Mouse (Mus musculus) heart, embryonic 11.5 days (tissue): Measurements from ENCODE around the gene Gpc3. TPM values are rescaled to one million over a fixed set of nuclear protein-coding genes. Genes with fewer than 3 reads are reported as not detected.

Source experiments
- ATAC-seq: fragments of 200-750 bp; cut with Nextera tagmentation; replicated peaks from 2 replicates; pipeline ENCODE4 v1.8.0; 2017; ENCODE audit warnings: moderate library complexity; ENCODE audit not compliant: insufficient number of reproducible peaks, low FRiP score, low TSS enrichment
- H3K27ac ChIP-seq: fragments of 300-500 bp; sonication (generic); 2 replicates; pipeline ENCODE4 v1.5.1; 2014; ENCODE audit warnings: mild to moderate bottlenecking, low read depth, low read length
- H3K27me3 ChIP-seq: fragments of 300-500 bp; sonication (generic); 2 replicates; pipeline ENCODE4 v1.6.1; 2014; ENCODE audit warnings: mild to moderate bottlenecking, low read length, mixed read lengths; ENCODE audit not compliant: control insufficient read depth, insufficient read depth
- H3K36me3 ChIP-seq: fragments of 300-500 bp; sonication (generic); 2 replicates; pipeline ENCODE4 v1.6.1; 2014; ENCODE audit warnings: mild to moderate bottlenecking, low read length, moderate library complexity, mixed read lengths; ENCODE audit not compliant: control insufficient read depth, insufficient read depth
- H3K4me1 ChIP-seq: fragments of 300-500 bp; sonication (generic); 2 replicates; pipeline ENCODE4 v1.6.1; 2014; ENCODE audit warnings: low read length; ENCODE audit not compliant: control insufficient read depth, insufficient read depth
- H3K4me2 ChIP-seq: fragments of 300-500 bp; sonication (generic); 2 replicates; pipeline ENCODE4 v1.6.1; 2014; ENCODE audit warnings: mild to moderate bottlenecking, moderate library complexity
- H3K4me3 ChIP-seq: fragments of 300-500 bp; sonication (generic); 2 replicates; pipeline ENCODE4 v1.5.1; 2014; ENCODE audit warnings: low read depth, low read length
- H3K9ac ChIP-seq: fragments of 300-500 bp; sonication (generic); 2 replicates; pipeline ENCODE4 v1.6.1; 2014; ENCODE audit warnings: mild to moderate bottlenecking, low read depth, low read length, moderate library complexity
- H3K9me3 ChIP-seq: fragments of 300-500 bp; sonication (generic); replicated peaks from 2 replicates; pipeline ENCODE4 v1.6.1; 2016; ENCODE audit warnings: low read length; ENCODE audit not compliant: control insufficient read depth
- WGBS: fragments of 180-500 bp; shearing (Covaris S2); extraction: QIAGEN DNeasy Blood & Tissue Kit; methylation state at CpG from one replicate; pipeline ENCODE4 v1.1.7; 2014; ENCODE audit not compliant: insufficient replicate concordance; 5-methylcytosine and 5-hydroxymethylcytosine counted together
- polyA plus RNA-seq: library from polyadenylated mRNA; unstranded; fragments of >200 nt; fragmentation: Nextera tagmentation; extraction: Ambion mirVana; gene quantifications from 2 replicates; pipeline ENCODE4 v1.2.1, GENCODE M21; 2014

Gene Gpc3
- polyA plus RNA-seq, 1 experiment from 2014 or later: 600 TPM

DNA sequence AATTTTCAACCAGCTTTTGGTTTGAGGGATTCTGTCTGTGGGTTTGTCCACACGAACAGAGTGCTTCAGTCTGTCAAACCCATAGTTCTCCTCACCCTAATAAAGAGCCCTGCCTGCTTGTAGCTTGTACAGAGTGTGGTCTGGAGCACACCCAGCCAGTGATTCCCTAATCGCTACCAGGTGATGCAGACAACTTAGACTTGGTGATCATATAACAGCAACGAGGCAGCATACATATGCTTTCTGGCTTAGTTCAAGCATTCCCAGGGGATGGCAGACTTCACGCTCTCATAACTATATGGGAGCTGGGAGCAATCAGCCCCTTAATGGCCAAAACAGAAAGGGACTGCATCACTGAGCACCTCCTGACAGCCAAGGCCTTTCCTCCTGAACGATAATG lies 188.1 kb downstream of the Gpc3 start:
- H3K4me3 ChIP-seq: no peak overlapping the region
- no peaks in the 10 kb centered on the region for H3K36me3 ChIP-seq
- no peak for ATAC-seq
- H3K4me2 ChIP-seq: no peak overlapping the region
- H3K27me3 ChIP-seq: no peaks in the 10 kb centered on the region
- 82% methylated on average over 5 of the region's 5 CpGs for WGBS
- H3K9ac ChIP-seq: no peak overlapping the region
- no peaks in the 10 kb centered on the region for H3K9me3 ChIP-seq
- H3K27ac ChIP-seq: no peak overlapping the region
- H3K4me1 ChIP-seq: no peaks in the 10 kb centered on the region

DNA sequence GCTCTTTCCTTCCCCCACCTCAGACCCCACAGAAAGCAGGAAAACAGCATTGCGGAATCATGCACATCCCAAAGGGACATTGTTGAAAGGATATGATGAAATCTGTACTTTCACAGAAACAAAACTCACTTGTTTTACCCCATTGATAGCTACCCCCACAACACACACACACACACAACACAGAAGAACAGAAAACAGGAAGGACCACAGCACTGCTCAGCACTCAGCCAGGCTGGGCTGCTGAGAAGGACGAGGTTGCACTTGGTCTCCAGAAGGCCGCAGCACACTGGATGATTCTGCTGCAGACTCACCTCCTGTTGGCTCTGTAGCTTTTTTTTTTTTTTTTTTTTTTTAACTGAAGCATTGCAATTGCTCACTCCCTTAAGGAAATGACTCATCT lies 193.9 kb downstream of the Gpc3 start:
- ATAC-seq: no peak
- no peaks in the 10 kb centered on the region for H3K4me1 ChIP-seq

DNA sequence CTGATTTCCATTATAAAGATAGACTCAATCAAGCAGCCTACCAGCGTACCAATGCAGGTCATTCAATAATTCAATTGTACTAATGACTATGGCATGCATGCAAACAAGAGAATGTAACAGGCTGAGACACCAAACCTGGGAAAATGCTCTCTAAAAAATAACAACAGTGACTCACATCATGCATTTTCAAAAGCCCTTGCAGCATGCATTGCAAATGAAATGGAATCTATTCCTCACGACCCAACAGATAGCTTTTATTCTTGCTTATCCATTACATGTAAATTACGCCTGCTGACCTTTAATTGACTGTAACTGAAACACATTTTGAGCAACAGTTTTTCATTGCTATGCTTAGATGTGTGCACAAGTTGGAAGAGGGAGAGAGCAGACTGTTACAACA lies 200.8 kb downstream of the Gpc3 start:
- no peak overlapping the region for H3K27ac ChIP-seq
- H3K9ac ChIP-seq: no peak overlapping the region
- H3K4me1 ChIP-seq: no peaks in the 10 kb centered on the region
- 89% methylated on average over 3 of the region's 3 CpGs for WGBS
- no peak for ATAC-seq
- H3K27me3 ChIP-seq: no peaks in the 10 kb centered on the region
- no peaks in the 10 kb centered on the region for H3K9me3 ChIP-seq
- H3K4me2 ChIP-seq: no peak overlapping the region
- no peaks in the 10 kb centered on the region for H3K36me3 ChIP-seq
- no peak overlapping the region for H3K4me3 ChIP-seq

More for the DNA sequence above, 193.9 kb downstream of the Gpc3 start:
- H3K9me3 ChIP-seq: no peaks in the 10 kb centered on the region
- no peaks in the 10 kb centered on the region for H3K27me3 ChIP-seq
- no peak overlapping the region for H3K4me3 ChIP-seq
- no peak overlapping the region for H3K4me2 ChIP-seq
- no peaks in the 10 kb centered on the region for H3K36me3 ChIP-seq
- H3K27ac ChIP-seq: no peak overlapping the region
- no peak overlapping the region for H3K9ac ChIP-seq
- WGBS: 79% methylated on average over 3 of the region's 3 CpGs

DNA sequence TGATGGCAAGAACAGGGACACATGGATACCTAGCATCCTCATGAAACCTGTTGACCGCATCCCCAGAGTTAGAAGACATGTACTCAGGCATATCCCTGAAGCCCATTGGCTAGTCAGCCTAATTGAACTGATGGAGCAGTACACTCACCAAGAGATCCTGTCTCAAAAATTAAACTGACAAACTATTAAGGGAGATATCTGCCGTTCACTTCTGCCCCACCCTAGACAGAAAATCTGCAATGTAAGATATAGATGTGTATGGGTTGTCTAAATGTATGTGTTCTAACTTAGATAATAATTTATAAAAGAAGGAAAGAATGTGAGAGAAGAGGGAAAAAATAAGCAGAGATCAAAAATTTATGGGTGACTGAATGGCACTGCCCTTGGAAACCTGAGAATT lies 212.6 kb downstream of the Gpc3 start:
- Histone ChIP-seq H3K4me3 (no peak overlapping the region), H3K4me1 (no peaks in the 10 kb centered on the region), H3K4me2 (no peak overlapping the region), H3K27me3 (no peaks in the 10 kb centered on the region), H3K9ac (no peak overlapping the region), H3K27ac (no peak overlapping the region), H3K9me3 (no peaks in the 10 kb centered on the region), H3K36me3 (no peaks in the 10 kb centered on the region)
- no peak for ATAC-seq
- WGBS: 85% methylated on average over 2 of the region's 2 CpGs

DNA sequence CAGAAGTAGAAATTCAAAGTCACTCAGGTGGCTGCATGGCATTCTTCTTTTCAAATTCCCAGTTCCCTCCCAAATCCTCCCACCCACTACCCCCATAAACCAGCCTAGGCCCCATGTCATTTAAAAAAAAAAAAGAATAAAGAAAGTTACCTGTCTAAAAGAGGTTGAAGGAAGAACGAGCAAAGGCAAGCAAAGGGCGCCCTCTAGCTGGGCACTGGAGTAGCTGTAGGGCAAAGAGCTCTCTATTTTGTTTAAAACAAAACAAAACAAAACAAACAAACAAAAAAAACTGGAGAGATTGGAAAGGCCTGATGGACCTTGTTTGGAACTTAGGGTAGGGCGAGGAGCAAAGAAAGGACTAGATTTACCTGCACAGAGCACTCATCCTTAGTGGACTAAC lies 238.6 kb downstream of the Gpc3 start:
- no peak for ATAC-seq
- Histone ChIP-seq H3K9me3 (no peaks in the 10 kb centered on the region), H3K27ac (no peak overlapping the region), H3K4me3 (no peak overlapping the region), H3K4me2 (no peak overlapping the region), H3K36me3 (no peaks in the 10 kb centered on the region), H3K27me3 (no peaks in the 10 kb centered on the region), H3K9ac (no peak overlapping the region), H3K4me1 (no peaks in the 10 kb centered on the region)
- 54% methylated on average over 3 of the region's 3 CpGs for WGBS

DNA sequence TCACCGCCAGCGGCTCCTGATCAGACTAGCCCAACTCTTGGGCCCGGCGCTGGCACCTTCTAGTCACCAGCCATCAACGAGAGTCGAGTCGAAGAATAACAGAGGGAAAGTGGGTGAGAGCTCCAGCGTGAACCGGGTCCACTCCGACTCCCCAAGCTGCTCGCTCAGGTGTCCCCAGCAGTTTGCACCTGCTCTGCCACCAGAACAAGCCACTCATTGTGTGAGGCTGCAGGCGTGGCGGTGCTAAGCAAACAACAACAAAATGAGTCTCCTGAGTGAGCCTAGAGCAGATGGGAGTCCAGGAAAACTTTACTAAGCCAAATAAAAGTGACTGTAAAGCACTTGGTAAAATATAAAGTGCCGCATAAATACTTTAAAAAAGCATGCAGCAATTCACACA lies 239.5 kb downstream of the Gpc3 start:
- Histone ChIP-seq H3K27ac (no peak overlapping the region), H3K4me3 (no peak overlapping the region), H3K4me2 (no peak overlapping the region), H3K4me1 (no peaks in the 10 kb centered on the region), H3K36me3 (no peaks in the 10 kb centered on the region), H3K9me3 (no peaks in the 10 kb centered on the region), H3K27me3 (no peaks in the 10 kb centered on the region), H3K9ac (no peak overlapping the region)
- ATAC-seq: no peak
- 78% methylated on average over 14 of the region's 14 CpGs for WGBS

DNA sequence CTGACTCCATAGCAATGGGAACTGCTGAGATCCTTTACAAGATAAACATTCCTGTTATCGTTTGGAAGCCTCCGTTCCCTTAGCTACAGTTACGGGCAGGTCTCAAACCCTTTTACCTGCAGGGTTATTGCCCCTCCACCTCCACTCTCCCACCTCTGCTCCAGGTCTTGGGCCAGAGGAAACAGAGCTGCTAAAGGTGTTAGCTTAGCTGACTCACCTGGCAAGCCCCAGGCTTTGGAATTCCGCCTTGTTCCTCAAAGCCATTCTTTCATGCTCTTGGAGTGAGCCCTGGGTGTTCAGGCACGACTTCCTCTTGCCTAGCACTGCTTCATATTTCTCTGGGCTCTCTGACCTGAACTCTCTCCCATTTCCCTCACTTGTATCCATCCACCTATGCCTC lies 241.3 kb downstream of the Gpc3 start:
- Histone ChIP-seq H3K27me3 (no peaks in the 10 kb centered on the region), H3K9ac (no peak overlapping the region), H3K4me1 (no peaks in the 10 kb centered on the region), H3K4me3 (no peak overlapping the region), H3K27ac (no peak overlapping the region), H3K36me3 (no peaks in the 10 kb centered on the region), H3K4me2 (no peak overlapping the region), H3K9me3 (no peaks in the 10 kb centered on the region)
- WGBS: 72% methylated on average over 5 of the region's 5 CpGs
- no peak for ATAC-seq

DNA sequence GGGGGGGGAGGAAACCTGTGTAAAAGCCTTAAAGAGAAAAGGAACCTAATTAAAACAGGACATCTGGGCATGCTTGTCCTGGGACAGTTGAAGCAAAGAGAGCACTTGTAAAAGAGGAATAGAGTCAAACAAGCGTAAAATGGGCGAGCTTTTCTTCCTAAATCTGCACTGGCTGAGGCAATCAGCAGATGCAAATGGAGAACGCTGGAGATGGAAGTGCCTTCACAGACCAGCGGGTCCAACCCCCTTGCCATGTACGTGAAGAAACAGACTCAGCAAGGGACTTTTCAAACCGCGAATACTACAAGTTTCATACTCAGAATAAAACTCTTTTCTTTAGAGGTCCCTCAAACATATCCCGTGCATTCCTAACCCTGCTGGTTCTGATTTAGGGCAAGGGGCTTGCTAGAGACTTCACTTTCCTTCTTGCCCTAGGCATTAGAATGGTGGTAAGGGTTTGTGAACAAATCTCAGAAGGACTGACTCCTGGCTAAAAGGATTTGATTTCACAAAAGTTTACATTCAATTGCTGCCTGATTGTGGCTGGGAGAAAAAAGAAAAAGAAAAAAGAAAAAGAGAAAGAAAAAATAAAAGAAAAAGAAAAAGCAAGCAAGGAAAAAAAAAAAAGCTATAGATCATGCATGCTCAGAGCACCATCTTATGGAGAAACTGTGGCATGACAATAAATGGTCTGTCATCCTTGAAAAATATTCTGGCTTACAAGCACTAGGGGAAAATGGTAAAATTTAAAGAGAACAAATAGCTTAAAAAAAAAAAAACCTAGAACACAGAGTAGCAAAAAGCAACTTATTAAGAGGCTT lies 243.6 kb downstream of the Gpc3 start:
- ATAC-seq: no peak
- Histone ChIP-seq H3K27ac (no peak overlapping the region), H3K9me3 (no peaks in the 10 kb centered on the region), H3K9ac (no peak overlapping the region), H3K4me3 (no peak overlapping the region), H3K27me3 (no peaks in the 10 kb centered on the region), H3K36me3 (no peaks in the 10 kb centered on the region), H3K4me2 (no peak overlapping the region), H3K4me1 (no peaks in the 10 kb centered on the region)
- 67% methylated on average over 8 of the region's 8 CpGs for WGBS

DNA sequence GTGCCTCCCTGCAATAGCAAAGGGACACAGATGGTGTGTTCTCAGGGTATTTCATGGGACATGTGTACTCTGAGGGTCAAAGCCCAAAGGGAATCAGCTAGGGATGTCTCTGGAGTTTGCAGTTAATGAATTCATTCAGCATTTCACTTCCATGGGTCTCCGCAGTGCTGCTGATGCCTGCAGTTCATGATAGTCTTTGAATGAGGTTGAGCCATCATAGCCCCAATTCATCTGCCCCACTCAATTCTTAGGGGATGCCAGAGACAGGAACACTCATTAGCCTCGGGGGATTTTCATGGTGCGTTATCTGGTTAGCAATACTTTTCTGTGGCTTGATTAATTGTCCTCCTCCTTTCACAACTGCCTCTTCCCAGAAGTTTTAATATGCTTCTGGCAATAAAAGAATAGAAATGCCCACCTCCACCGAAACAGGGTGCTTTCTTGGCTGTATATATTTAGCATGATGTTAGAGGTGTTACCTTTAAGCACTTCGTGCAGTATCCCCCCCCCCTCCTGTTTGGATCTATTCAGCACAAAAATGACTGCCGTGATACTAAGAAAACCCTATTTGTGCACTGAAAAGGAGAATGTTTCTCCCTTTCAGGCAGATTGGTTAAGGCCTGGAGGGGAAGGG lies 244.3 kb downstream of the Gpc3 start:
- 75% methylated on average over 6 of the region's 6 CpGs for WGBS
- no peak overlapping the region for H3K4me2 ChIP-seq
- no peak for ATAC-seq
- no peak overlapping the region for H3K27ac ChIP-seq
- no peak overlapping the region for H3K4me3 ChIP-seq
- H3K9ac ChIP-seq: no peak overlapping the region
- H3K4me1 ChIP-seq: no peaks in the 10 kb centered on the region
- no peaks in the 10 kb centered on the region for H3K27me3 ChIP-seq
- H3K36me3 ChIP-seq: no peaks in the 10 kb centered on the region
- H3K9me3 ChIP-seq: no peaks in the 10 kb centered on the region
